Mouse (Mus musculus) myocyte (in vitro differentiated cells): ENCODE measurements around the gene Nt5dc2.

ENCODE experiments used
- MAX ChIP-seq: IDR thresholded peaks from one replicate; pipeline ENCODE4 v1.6.1; 2011; ENCODE audit warnings: low read depth, mild to moderate bottlenecking, control low read depth
- MYOD1 ChIP-seq, 3 experiments: IDR thresholded peaks; one replicate each; pipeline ENCODE4 v1.6.1; 2011; ENCODE audit warnings: control low read depth in 2 of 3, low read depth in 2 of 3, mild to moderate bottlenecking in 2 of 3, moderate library complexity in 1 of 3; ENCODE audit not compliant: insufficient read length in 2 of 3, control insufficient read depth in 1 of 3
- MYOG ChIP-seq, 3 experiments: IDR thresholded peaks; one replicate each; pipeline ENCODE4 v1.6.1; 2011; ENCODE audit warnings: control low read depth in 2 of 3, low read depth in 2 of 3, mild to moderate bottlenecking in 2 of 3; ENCODE audit not compliant: insufficient read length in 2 of 3, control insufficient read depth in 1 of 3, insufficient read depth in 1 of 3
- POLR2A ChIP-seq: IDR thresholded peaks from one replicate; pipeline ENCODE4 v1.6.1; 2011; ENCODE audit warnings: low read depth, mild to moderate bottlenecking, control low read depth, moderate library complexity; ENCODE audit not compliant: insufficient read length
- TCF3 ChIP-seq: IDR thresholded peaks from one replicate; pipeline ENCODE4 v1.6.1; 2011; ENCODE audit warnings: low read depth, control low read depth; ENCODE audit not compliant: insufficient read length
- USF1 ChIP-seq: IDR thresholded peaks from one replicate; pipeline ENCODE4 v1.6.1; 2011; ENCODE audit warnings: low read depth, mild to moderate bottlenecking, control low read depth, moderate library complexity

- TF ChIP-seq POLR2A (no peak), USF1 (no peak), MAX (no peak), MYOD1 (IDR thresholded peaks at IDR 0.05; ENCODE audit: control insufficient read depth in 1 of 3, insufficient read length in 2 of 3, low read depth in 2 of 3) (no peak), TCF3 (no peak), MYOG (IDR thresholded peaks at IDR 0.05; ENCODE audit: control insufficient read depth in 1 of 3, insufficient read depth in 1 of 3, insufficient read length in 2 of 3, low read depth in 2 of 3) (no peak)
Observed at GRCm38 (mm10) chr14:31173537-31173936, 42.7 kb downstream of the Nt5dc2 start.
